Mouse (Mus musculus): Measurements from ENCODE around the gene Susd1.

DNA sequence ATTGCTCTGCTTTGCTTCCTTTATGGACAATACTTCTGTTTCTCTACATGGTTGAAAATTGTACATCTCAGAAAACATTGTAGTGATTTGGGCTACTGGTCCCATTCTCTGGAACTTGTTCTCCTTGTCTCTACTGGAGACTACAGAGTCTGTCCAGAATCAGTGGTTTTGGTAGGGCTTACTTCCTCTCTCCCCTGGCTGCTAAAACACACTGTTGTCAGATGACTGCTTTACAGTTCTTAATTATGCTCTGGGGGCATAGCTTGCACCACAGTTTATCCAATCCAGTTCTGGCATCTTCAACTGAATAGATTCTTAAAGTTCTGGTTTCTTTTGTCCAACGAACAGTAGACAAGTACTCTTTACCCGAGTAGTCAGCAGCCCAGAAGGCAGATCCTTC lies 27.0 kb upstream of the Susd1 start:
- TF ChIP-seq CTCF (IDR thresholded peaks at IDR 0.05; ENCODE audit: low read depth, low read length) (no peak), POLR2A (IDR thresholded peaks at IDR 0.05; ENCODE audit: insufficient read depth, low read length) (no peak), EP300 (IDR thresholded peaks at IDR 0.05; ENCODE audit: insufficient read depth, low read depth, low read length) (no peak)
